Mouse (Mus musculus): ENCODE data around the gene Gpr137b. TPM values are rescaled to one million over a fixed set of nuclear protein-coding genes. Genes with fewer than 3 reads are reported as not detected.
"Not testable (repeated sequence)": the region's sequence is repeated elsewhere in the genome, so short reads cannot be mapped to it uniquely, and the experiment has no call there.

The Gpr137b gene
- polyA plus RNA-seq, 1 experiment from 2014 or later: 11.0 TPM

DNA sequence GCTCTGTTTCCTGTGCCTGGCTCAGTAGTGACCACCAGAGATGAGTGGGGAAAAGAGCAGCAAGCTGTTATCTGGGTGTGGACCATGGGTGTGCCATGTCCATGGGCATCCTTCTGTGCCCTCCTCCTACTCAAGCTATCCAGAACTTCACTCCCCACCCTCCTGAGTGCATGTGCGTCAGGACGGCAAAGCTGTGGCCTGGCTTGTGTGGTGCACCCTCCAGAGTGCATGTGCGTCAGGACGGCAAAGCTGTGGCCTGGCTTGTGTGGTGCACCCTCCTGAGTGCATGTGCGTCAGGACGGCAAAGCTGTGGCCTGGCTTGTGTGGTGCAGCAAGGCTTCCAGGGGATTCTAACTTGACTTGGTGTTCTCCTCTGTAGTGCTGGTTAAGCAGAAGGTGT, 31.6 kb downstream of the Gpr137b start:
- H3K4me2 ChIP-seq; H3K9ac ChIP-seq; H3K36me3 ChIP-seq; H3K4me3 ChIP-seq; H3K27ac ChIP-seq (ENCODE audit: poor library complexity, severe bottlenecking); H3K27me3 ChIP-seq (replicated peaks); ATAC-seq (ENCODE audit: insufficient number of reproducible peaks, low FRiP score); H3K9me3 ChIP-seq (replicated peaks): not testable (repeated sequence)
- peaks cover 24% of the 10 kb centered on the region for H3K4me1 ChIP-seq (replicated peaks)
- 90% methylated on average over 6 of the region's 6 CpGs for WGBS

DNA sequence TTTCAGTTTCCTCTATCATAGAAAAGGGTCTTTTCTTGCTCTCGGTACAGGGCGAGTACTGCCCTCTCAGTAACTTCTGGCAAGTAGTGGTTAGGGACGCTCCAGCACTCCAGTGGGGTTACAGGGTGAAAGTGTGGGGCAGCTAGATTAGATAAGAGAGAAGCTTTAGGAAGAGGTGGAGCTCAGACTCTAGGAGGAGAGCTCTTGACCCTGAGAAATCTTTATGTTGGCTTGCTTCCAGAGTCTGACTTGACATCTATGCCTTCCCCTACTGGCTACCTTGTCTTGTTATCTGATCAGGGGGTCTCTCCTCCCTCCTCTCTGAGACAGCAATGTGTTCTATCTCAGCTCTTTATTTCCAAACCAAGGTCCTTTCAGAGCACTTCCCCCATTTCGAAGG, 33.8 kb downstream of the Gpr137b start:
- not testable (repeated sequence) for H3K4me3 ChIP-seq; H3K27me3 ChIP-seq (replicated peaks); H3K4me2 ChIP-seq; H3K27ac ChIP-seq (ENCODE audit: poor library complexity, severe bottlenecking); H3K36me3 ChIP-seq; H3K9me3 ChIP-seq (replicated peaks); H3K9ac ChIP-seq
- 15% methylated on average over 4 of the region's 4 CpGs for WGBS
- H3K4me1 ChIP-seq (replicated peaks): peaks cover 24% of the 10 kb centered on the region
- peak; percentile 76 for ATAC-seq (ENCODE audit: insufficient number of reproducible peaks, low FRiP score)

DNA sequence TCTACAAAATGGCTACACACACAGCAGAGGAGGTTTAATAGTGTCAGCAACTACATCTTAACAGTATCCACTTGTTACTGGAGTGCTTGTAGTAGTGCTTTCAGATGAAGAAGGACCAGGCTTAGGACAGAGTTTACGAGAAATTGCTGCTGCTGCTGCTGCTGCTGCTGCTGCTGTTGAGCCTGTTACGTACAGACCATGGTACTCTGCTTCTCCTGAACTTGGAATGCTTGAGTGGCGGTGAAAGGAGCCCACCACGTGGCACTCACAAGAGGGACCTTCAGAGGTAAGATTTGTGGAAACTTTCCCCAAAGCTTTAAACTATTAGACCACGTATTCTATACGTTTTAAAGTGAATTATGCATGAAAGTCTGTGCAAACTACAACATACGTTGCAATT, 35.2 kb downstream of the Gpr137b start:
- ATAC-seq (ENCODE audit: insufficient number of reproducible peaks, low FRiP score): peak; percentile 12; the same call in 1 of the 2 replicates
- Histone ChIP-seq H3K27ac (ENCODE audit: poor library complexity, severe bottlenecking) (peak overlapping the region; percentile 75), H3K4me1 (replicated peaks) (peaks cover 24% of the 10 kb centered on the region), H3K4me2 (peak overlapping the region; percentile 38)
- not testable (repeated sequence) for H3K9ac ChIP-seq; H3K4me3 ChIP-seq; H3K36me3 ChIP-seq; H3K9me3 ChIP-seq (replicated peaks); H3K27me3 ChIP-seq (replicated peaks)
- WGBS: 55% methylated on average over 7 of the region's 7 CpGs

DNA sequence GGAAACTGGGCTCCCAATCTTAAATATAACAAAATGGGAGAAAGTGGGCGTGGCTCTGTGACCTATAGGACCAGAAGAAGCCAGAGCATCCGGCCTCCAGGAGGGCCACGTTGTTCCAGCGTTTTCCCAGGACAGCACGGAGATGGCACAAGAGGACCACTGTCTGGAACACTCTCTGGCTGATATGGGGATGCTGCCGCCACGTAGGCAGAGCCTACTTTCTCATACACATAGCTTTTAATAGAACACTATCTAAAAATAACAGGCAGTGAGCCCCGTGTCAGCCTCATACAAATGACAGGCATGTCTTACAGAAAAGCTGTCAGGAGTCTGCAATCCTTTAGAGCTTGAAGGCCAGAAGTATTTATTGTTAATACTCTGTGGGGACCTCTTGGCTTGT, 35.7 kb downstream of the Gpr137b start:
- peak overlapping the region; percentile 38 for H3K4me2 ChIP-seq

DNA sequence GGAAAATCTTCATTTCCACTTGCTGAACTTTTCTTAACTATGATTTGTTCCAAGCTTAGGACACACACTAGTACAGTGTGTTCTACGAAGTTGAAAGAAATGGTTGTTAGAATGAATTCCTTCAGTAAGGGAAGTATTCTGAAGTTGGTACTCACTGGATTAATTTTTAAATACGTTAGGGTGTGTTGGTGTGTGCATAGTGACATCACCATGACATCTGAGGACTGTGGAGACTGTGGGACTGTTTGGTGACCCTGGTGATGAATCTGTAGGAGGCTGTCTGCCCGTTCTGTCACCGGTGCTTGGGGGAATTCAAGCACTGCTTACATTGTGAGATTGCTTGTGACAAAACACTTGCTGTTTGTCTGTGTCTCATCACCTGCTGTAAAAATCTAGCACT, 41.7 kb downstream of the Gpr137b start:
- not testable (repeated sequence) for H3K36me3 ChIP-seq; H3K9me3 ChIP-seq (replicated peaks); H3K27ac ChIP-seq (ENCODE audit: poor library complexity, severe bottlenecking); ATAC-seq (ENCODE audit: insufficient number of reproducible peaks, low FRiP score); H3K27me3 ChIP-seq (replicated peaks); H3K4me3 ChIP-seq; H3K9ac ChIP-seq; H3K4me2 ChIP-seq; H3K4me1 ChIP-seq (replicated peaks)
- 64% methylated on average over 4 of the region's 4 CpGs for WGBS

More for the DNA sequence above, 35.7 kb downstream of the Gpr137b start:
- H3K9ac ChIP-seq; H3K4me3 ChIP-seq; H3K36me3 ChIP-seq; H3K9me3 ChIP-seq (replicated peaks); H3K27me3 ChIP-seq (replicated peaks): not testable (repeated sequence)
- Histone ChIP-seq H3K4me1 (replicated peaks) (peaks cover 24% of the 10 kb centered on the region), H3K27ac (ENCODE audit: poor library complexity, severe bottlenecking) (peak overlapping the region; percentile 75)
- WGBS: 26% methylated on average over 8 of the region's 8 CpGs
- ATAC-seq (ENCODE audit: insufficient number of reproducible peaks, low FRiP score): peak; percentile 61

DNA sequence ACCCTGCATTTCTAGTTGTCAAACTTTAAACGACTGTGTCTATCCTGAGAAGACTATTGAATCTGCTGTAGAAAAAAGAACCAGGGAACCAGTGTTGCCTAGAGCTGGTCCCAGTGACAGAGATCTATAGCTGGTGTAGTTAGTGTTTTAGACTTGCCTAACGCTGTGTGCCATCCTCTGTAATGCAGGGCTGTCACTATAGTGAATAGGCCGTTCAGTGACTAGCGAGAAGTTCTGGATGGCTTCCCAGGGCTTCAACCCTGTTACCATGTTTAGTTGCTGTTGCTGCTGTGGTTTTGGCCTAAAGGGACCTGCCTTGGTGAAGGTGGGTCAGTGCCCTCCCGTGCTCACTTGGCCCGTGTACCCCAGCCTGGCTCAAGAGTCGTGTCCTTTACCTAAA, 43.1 kb downstream of the Gpr137b start:
- not testable (repeated sequence) for H3K9ac ChIP-seq
- 83% methylated on average over 7 of the region's 7 CpGs for WGBS

DNA sequence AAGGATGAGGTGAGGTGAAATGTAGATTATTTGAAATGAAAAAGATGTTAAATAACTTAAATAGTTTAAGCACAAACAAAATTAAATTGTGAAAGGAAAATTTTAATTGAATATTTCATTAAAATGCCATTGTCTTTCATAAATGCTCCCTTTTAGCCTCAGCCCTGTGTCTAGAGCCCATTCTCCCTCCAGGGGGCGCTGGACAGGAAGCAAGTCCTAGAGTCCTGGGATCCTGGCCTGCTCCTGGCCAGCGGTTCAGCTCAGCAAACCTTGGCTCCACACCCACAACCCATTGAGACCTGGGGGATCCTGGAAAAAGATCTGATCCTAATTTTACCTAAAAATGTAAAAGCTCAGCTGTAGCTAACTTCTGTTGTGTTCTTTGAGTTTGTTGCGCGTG, 44.5 kb downstream of the Gpr137b start:
- H3K27ac ChIP-seq (ENCODE audit: poor library complexity, severe bottlenecking): no peak overlapping the region
- H3K9me3 ChIP-seq (replicated peaks): no peaks in the 10 kb centered on the region
- 66% methylated on average over 4 of the region's 4 CpGs for WGBS
- no peaks in the 10 kb centered on the region for H3K4me1 ChIP-seq (replicated peaks)
- no peaks in the 10 kb centered on the region for H3K36me3 ChIP-seq
- H3K27me3 ChIP-seq (replicated peaks): no peaks in the 10 kb centered on the region
- H3K4me3 ChIP-seq: no peak overlapping the region
- no peak overlapping the region for H3K9ac ChIP-seq
- ATAC-seq (ENCODE audit: insufficient number of reproducible peaks, low FRiP score): no peak
- no peak overlapping the region for H3K4me2 ChIP-seq

More for the DNA sequence above, 43.1 kb downstream of the Gpr137b start:
- not testable (repeated sequence) for H3K9me3 ChIP-seq (replicated peaks); ATAC-seq (ENCODE audit: insufficient number of reproducible peaks, low FRiP score); H3K27ac ChIP-seq (ENCODE audit: poor library complexity, severe bottlenecking); H3K36me3 ChIP-seq; H3K4me1 ChIP-seq (replicated peaks); H3K4me3 ChIP-seq; H3K4me2 ChIP-seq; H3K27me3 ChIP-seq (replicated peaks)

DNA sequence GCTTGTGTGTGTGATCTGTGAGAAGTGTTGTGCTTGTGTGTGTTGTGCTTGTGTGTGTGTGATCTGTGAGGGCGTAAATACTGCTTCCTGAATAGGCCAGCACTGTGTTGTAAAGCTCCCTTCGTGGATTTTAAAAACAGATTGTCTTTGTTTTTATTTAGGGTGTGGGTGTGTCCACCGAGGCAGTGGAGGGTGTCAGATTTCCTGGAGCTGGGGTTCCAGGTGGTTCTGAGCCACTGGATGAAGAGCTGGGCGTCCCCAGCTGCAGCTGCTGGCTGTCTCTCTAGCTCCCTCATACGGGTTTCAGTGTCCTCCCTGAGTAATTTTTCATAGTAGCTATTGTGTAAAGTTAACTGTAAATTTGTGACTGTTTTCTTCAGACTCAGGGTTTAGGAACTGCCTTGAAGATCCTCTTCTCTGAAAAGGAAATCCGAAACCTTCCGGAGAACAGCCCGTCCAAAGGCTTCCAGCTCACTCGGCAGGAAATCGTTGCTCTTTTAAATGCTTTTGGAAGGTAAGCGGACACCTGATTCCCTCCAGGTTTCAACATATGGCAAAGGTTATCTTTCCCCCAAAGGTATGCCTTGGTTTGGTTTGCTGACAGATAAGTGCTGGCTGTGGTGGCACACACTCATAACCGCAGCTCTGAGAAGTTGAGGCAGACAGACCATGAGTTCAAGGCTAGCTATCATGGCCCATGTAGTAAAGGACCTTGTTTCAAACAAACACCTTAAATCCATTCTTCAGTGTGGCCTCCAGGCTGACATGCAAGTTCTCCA, 46.0 kb downstream of the Gpr137b start:
- 34% methylated on average over 12 of the region's 12 CpGs for WGBS
- H3K9me3 ChIP-seq (replicated peaks); ATAC-seq (ENCODE audit: insufficient number of reproducible peaks, low FRiP score); H3K36me3 ChIP-seq; H3K27me3 ChIP-seq (replicated peaks); H3K4me2 ChIP-seq; H3K27ac ChIP-seq (ENCODE audit: poor library complexity, severe bottlenecking); H3K4me1 ChIP-seq (replicated peaks); H3K9ac ChIP-seq; H3K4me3 ChIP-seq: not testable (repeated sequence)

DNA sequence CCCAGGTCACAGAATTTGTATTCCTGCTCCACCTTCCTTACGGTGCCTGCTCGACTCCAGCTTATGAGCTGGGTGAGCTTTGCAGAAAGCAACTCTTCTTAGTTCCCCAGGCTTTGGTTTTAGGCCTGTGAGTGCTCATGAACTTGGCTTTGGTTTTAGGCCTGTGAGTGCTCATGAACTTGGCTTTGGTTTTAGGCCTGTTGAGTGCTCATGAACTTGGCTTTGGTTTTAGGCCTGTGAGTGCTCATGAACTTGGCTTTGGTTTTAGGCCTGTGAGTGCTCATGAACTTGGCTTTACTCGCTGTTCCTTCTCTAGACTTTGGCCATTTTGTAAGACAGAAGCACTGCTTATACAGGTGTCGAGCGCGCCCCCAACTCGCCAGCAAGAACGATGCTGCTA, 56.5 kb downstream of the Gpr137b start:
- H3K9ac ChIP-seq; H3K27me3 ChIP-seq (replicated peaks); H3K27ac ChIP-seq (ENCODE audit: poor library complexity, severe bottlenecking); ATAC-seq (ENCODE audit: insufficient number of reproducible peaks, low FRiP score); H3K9me3 ChIP-seq (replicated peaks); H3K4me2 ChIP-seq; H3K36me3 ChIP-seq; H3K4me3 ChIP-seq; H3K4me1 ChIP-seq (replicated peaks): not testable (repeated sequence)
- WGBS: 82% methylated on average over 8 of the region's 8 CpGs

DNA sequence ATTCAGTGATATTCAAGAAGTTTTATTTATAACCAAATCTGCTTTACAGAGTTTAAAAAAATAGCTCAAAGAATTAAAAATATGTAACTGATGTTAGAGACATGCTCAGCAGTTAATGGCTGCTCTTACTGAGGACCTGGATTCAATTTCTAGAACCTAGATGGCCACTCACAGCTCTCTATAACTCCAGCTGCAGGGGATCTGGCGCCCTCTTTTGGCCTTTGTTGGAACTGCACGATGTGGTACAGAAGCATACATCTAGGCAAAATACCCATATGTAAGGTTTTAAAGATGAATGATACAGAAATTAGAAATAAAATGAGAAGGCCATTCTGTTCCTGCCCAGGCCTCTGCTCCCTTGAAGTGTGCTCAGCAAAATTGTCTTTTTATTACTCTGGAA, 64.9 kb downstream of the Gpr137b start:
- no peaks in the 10 kb centered on the region for H3K27me3 ChIP-seq (replicated peaks)
- H3K9me3 ChIP-seq (replicated peaks): no peaks in the 10 kb centered on the region
- H3K36me3 ChIP-seq: no peaks in the 10 kb centered on the region
- no peaks in the 10 kb centered on the region for H3K4me1 ChIP-seq (replicated peaks)
- no peak overlapping the region for H3K27ac ChIP-seq (ENCODE audit: poor library complexity, severe bottlenecking)
- H3K9ac ChIP-seq: no peak overlapping the region
- 3% methylated on average over 2 of the region's 2 CpGs for WGBS
- no peak overlapping the region for H3K4me2 ChIP-seq
- ATAC-seq (ENCODE audit: insufficient number of reproducible peaks, low FRiP score): no peak
- H3K4me3 ChIP-seq: no peak overlapping the region

All from heart, embryonic 12.5 days (tissue).